Mouse (Mus musculus): ENCODE results near the gene Rgs3. TPM values are rescaled to one million over a fixed set of nuclear protein-coding genes. Genes with fewer than 3 reads are reported as not detected.

Gene Rgs3
- total RNA-seq, 2 experiments from 2014 or later = 24.4 to 26.5 TPM

DNA sequence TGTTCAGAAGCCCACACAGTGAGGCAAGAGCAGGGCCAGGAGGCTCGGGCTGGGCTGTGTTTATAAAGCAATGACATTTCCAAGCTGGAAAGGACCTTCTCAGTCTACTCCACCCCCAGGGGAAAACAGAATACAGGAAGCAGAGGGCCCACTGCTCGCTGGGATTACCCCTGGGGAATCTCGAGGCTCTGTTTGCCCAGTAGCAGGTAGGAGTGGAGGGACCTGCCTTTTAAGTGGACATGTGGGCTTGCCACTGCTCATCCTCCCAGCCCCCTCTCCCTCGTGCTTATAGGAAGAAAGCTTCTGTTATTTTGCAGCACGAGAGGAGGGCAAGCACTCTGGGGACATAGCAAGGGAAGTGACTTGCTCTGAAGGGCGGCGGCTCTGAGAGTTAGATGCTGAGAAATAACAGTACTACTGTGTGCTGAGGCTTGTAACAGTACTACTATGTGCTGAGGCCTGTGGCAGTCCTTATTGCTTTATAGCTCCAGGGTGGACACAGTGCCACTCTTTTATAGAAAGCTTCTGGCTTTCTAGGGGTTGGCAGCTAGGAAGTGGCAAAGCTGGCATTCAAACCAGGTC, 91.6 kb downstream of the Rgs3 start:
- no peak for DNase-seq (ENCODE audit: low spot score in 2 of 2)

DNA sequence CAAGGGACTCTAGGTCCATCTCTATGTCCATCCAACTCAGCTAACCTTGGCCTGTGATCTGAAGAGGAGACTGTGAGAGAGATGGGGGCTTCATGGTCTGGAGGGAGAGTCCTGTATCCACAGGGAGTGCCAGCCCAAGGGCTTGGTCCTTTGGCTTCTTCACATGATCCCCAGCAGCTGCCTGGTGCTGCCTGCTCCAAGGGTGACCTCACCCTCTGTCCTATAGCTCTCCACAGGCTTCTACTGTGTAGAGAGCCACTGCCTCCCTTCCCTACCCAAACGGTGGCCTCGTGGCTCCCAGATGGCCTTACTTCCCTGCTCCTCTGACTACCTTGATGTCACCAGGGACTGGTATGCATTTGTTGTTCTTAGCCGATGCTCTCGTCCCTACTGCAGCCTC, 92.6 kb downstream of the Rgs3 start:
- DNase-seq (ENCODE audit: low spot score in 2 of 2) = no peak

DNA sequence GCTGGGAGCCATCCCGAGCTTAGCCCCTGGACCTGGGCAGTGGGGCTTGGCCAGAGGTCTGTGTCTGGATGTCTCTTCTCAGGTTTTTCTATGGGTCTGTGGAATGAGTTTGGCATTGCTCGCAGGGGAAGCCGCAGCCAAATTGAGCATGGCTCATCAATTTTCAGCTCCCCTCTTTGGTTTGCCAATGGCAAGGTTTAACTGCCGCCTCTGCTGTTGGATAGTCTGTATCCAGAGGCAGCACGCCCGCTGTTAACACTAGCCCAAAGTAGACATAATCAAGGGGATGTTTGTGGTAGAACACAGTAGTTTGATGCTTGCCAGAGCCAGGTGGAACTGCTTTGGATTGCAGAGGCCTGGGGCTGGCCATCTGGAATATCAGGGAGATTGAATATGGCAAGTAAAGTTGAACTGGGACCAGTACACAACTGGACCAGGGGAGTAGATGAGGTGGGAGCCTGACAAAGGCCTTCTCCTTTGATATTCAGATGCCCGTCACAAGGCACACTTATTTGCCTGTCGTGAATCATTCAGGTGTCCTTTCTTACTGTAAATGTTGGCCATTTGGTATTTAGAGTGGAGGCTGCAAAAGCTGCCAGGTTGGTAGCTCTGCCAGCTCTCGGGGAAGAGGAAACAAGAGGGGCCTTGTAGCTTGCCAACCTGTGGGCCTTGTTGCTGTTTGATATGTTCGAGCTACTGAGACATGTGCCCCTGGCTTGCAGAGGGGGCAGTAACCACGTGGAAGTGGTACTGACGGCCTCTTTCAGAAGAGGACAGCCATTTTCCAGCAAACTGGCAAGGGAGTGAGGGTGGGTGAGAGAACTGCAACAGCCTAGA, 93.5 kb downstream of the Rgs3 start:
- DNase-seq (ENCODE audit: low spot score in 2 of 2) = peak in 1 of 2 experiments; percentile 44

DNA sequence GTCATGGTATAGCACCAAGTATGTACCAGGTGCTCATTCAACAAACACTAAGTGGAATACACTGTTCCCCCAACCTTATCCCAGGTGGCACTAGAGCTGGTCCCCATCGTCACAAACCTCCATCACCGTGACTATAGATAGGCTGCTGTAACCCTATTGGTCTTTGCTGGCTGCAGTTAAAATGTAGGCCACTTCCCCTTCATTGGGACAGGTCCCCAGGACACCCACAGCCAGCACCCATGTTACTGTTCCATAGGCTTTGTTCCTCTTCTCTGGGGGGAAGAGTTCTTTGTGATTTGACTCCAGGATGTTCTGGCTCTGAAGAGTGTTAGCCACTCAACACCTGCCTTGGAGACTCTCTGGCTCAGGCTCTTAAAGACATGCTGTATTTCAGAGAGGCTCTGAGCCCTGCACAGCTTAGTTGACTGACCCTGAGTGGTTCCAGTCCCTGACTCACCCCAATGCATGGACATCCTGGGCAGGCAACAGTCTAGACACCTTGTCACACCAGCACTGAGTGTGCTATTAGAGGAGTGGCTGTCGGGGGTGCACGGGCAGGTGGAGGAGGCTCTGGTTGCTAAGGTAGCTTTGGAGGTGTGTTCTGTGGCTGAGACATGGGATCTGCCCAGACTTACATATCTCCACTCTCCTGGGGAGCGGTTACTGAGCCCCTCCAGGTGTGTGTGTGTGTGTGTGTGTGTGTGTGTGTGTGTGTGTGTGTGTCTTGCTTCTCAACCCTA, 94.4 kb downstream of the Rgs3 start:
- DNase-seq (ENCODE audit: low spot score in 2 of 2) = no peak

DNA sequence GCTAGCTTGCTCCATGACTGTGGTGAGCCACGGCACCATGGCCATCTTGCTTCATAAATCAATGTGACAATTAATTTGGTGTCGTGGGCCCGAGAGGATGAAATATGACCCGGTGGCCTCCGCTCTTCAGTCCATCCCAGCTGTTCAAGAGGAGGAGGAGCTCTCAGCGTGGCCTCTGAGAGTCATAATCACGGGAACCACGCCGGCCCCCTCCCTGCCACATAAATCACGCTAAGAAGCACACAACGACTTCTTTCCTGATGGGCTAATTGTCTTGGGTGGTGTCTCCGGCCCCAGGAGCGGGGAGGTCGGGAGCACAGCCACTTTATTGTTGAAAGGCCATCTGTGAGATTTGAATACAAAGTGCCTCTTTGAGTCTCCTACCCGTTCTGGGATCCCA, 99.6 kb downstream of the Rgs3 start:
- DNase-seq (ENCODE audit: low spot score in 2 of 2) = no peak

DNA sequence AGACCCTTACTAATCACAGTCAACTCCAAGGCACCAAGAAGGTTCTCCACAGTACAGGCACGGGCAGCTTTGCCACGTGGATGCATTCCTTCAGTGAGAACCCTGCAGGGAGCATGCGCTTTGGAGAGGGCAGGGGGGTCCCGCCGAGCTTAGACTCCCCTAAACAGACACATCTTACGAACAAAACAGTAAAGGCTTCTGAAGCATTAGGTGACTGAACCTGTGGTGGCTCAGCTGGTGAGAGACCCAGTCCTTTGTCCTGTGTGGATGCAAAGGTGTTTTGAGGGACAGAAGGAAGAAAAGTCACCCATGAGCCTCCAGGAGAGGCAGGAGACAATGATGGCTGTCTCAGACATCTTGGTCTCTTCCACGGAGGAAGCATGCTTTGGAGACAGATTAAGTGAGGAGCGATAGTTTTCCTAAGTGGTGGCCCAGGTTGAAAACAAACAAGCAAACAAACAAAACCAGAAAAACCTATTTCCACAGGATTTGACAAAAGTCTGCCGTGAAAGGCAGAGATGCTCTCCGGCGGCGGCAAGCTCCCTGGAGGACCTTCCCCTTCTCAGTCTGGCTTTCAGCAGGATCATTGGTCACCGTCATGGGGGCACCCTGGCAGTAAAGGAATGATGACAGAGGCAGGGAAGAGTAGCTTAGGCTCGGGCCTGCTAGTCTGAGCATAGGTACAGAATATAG, 100.4 kb downstream of the Rgs3 start:
- no peak for DNase-seq (ENCODE audit: low spot score in 2 of 2)

DNA sequence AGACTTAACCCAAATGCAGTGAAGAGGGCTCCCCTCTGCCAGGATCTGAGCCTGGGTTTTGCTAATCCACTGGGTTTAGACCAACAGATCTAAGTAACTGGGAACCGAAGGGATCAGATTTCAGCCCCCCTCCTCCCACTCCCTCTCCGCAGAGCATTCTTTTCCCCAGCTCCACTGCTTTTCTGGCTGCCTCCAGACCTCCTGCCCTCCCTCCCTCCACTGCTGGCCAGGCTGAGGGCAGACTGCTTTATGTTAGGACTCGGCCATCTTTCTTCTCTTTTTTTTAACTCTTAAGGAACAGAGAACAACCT, 100.9 kb downstream of the Rgs3 start:
- DNase-seq (ENCODE audit: low spot score in 2 of 2) = no peak

DNA sequence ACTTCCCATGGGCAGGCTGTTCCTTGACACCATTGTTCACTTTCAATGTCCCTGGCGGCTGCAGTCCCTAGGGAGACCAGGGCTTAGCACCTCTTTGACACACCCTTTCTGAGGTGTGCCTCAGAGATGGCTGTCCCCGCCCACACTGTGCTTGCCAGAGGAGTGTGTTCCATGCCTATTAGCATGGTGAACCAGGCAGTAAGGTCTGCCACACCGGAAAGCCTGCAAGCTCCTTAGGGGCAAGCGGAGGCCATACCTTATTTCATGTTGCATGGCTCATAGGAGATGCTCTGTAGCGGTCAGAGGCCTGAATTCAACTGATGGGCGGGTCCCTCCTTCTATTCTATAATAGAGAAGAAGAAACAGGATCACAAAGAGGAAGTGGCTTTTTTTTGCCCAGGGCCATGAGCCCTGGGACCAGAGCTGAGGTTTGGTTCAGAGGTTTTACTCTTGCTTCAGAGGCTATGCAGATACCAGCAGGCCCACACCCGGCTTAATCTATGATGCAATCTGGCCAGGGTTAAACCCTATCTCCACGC, 101.7 kb downstream of the Rgs3 start:
- DNase-seq (ENCODE audit: low spot score in 2 of 2) = no peak

DNA sequence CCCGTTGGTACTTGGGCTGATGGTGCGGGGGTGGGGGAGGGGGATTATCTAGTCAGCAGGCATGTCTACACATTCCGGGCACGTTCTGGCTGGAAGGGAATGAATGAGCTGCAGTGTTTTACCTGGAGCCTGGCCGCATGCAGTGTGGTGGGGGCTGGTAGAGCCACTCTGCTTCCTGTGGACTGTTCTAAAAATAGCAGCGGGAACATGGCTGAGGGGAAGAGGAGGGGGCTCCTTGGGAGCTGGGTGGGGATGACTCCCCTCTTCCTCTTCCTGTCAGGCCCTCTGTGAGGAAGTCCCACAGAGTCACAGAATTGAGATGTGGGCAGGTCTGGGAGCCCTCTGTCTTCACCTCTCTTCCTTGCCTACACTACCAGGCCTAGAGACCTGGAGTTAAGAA, 103.7 kb downstream of the Rgs3 start:
- no peak for DNase-seq (ENCODE audit: low spot score in 2 of 2)

DNA sequence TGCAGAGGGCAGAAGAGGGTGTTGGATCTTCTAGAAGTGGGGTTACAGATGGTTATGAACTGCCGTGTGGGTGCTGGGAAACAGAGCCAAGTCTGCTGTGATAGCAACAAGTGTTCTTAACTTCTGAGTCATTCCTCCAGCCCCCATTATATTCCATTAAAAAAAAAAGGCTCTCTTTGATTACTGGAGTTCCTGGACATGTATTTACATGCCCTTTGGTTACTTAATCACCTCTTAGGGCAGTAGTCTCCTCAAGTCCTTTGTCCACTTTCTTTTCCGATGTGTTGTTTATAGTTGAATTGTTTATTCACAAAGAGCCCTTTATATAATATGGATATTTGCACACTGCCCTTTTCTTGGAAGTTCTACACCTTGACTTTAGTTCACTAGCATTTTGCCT, 106.2 kb downstream of the Rgs3 start:
- DNase-seq (ENCODE audit: low spot score in 2 of 2) = no peak

DNA sequence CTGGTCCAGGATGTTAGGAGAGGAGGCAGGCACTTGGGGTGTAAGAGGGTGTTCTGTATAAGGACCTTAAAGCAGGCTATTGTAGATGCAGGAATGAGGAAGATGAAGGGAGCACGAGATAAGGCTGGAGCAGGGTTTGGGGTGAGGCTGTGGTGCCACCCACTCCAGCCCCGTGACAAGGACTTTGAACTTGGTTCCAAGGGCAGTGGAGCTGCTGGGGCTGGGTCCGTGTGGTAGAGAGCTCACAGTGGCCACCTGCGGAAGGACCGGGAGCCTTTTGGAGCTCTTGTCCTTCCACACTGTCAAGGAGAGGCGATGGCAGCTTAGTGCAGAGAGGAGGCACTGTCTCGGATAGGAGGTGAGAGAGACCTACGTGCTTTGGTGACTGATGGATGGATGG, 109.0 kb downstream of the Rgs3 start:
- DNase-seq (ENCODE audit: low spot score in 2 of 2) = no peak

DNA sequence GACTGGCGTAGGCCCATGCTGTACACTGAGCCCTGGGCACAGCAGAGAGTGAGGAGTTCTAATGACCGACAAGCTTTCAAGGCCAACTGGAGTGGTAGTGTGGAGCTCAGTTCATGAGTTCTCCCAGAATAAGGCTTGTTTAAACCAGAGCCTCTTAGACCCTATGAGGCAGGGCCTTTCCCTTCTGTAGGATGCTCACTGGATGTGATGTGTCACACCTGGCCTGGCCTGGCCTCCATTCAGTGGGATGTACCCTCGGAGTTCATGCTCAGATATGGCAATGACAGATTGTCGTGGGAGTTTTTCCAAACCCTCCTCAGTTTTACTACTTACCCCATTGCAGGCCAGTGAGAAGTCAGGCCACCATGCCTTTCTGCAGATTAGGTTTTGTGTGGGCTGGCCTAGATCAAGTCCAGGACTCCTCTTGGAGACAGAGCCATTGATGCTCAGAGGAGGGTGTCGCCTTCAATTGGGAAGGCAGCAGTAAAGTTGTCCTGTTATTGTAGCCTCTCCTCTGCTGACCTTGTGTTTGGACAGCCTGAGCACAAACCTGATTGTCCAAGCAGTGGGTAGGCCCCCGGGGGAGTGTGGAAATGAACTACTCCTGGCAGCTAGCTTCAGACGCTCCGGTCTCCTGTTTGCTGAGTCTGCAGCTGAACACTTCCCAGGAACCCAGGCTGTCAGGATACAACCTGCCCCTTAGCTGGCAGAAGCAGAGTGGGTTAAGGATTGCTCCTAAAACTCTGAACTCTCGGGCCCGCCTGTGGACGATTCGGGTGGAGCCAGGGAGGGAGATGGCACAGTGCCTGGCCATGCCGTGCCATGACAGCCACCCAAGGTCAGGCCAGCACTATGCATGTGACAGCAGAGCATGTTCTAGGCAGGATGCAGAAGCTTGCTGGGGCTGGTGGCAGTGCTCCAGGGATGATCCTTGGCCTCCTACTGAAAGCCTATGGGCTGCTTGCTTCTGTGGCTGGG, 109.7 kb downstream of the Rgs3 start:
- no peak for DNase-seq (ENCODE audit: low spot score in 2 of 2)

DNA sequence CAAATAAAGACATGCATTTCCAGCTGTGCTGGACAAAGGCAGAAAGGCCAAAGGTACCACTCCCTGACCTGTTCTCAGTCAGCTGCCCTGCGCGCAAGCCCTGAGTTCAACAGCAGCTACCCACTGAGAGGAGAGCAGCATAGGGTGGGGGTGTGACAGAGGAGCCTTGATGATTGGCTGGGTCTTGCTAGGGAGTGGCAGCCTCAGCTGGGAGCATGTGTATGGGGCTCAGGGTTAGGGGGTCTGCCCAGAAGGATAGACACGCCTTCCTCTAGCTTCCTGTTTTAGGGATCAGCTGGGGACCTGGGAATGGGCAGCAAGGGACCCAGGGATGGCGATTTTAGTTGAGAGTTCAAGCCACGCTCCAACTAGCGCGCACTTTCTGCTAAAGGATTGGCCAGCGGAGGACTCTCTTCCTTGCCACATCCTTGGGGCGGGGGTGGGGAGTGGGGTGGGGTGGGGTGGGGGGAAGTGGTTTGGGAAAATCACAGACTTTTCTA, 113.9 kb downstream of the Rgs3 start:
- DNase-seq (ENCODE audit: low spot score in 2 of 2) = no peak

DNA sequence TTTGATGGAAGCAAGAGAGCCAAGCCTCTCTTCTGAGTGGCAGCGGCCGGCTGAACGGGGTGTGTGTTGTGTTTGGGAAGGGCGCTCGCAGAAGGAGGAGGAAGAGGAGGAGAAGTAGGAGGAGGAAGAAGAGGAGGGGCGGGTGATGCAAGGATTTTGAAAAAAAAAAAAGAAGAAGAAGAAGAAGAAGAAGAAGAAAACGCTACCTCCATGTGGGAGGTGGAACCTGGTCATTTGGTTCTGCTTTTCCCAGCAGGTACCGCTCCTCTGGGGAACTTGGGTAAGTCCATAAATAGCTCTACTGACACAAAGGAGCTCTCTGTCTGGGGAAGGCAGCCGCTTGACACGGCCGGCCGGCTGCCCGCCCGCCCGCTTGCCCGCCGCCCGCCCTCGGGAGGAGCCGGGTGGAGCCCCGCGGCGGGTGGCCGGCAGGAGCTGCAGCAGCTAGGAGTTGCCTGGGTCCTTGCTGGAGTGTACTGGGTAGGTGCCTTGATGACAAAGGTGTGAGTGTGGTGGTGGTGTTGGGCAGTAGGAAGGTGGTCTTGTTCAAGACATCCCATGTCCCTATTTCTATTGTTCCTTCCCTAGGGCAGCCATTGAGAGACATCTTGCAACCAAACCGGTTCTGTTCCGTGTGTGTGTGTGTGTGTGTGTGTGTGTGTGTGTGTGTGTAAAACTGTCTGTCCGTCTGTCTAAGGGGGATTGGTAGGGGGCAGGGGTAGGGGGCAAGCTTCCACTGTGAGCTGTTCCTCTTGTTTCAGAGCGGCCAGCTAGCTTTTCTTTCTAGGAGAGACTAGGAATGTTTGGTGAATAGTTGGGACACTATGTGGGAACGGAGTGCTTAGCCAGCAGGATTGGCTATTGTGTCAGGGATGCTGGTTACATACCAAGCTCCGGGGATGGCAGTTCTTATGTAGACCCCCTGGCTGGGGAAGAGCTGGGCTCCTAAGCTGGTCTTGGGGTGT, 114.7 kb downstream of the Rgs3 start:
- no peak for DNase-seq (ENCODE audit: low spot score in 2 of 2)

DNA sequence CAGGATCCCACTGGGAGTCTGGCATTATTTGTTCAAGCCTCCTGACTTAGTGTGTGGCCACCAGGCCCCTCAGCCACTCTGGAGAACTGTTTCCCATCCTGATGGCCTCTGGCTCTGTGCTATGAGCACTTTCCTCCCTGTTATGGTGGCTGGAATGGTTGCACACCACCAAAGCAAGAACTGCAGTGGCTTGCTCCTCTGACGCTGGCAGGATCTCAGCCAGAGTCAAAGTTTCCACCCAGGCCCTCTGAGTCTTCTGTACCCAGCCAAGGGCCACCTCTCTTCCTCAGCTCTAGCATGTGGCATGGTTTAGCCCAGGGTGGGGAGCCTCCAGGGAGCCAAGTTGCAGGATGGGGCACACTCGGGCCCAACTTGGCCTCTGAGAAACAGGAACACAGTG, 115.7 kb downstream of the Rgs3 start:
- no peak for DNase-seq (ENCODE audit: low spot score in 2 of 2)

DNA sequence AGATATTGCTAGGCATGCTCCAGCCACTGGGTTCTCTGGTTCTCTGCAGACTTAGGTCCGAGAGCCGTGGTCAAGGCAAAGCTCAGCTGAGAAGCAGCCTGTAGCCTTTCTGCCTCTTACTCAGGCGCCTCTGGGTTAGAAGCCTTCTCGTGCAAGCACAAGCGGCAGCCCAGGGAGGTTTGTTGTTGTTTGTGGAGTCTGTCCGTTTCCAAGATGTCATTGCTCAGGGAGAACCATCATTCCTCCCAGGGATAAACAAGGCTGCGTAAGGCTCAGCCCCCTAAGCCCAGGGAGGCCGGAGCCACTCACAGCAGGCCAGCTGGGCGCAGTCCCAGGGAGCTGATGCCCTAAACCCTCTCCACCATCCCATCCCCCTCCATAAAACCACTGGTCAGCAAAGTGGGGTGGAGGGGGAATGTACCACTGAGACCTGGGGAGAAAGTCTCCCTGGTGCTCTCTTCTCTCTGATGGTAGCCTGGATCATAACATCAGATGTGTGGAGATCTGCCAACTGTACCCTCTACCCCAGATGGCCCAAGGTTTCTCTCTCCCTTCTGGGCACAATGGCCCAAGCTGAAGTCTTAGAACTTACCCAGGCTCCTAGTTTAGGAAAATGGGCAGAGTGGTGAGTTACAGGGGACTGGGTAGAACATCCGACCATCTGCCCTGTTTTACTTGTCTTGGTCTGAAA, 117.5 kb downstream of the Rgs3 start:
- DNase-seq (ENCODE audit: low spot score in 2 of 2) = no peak

DNA sequence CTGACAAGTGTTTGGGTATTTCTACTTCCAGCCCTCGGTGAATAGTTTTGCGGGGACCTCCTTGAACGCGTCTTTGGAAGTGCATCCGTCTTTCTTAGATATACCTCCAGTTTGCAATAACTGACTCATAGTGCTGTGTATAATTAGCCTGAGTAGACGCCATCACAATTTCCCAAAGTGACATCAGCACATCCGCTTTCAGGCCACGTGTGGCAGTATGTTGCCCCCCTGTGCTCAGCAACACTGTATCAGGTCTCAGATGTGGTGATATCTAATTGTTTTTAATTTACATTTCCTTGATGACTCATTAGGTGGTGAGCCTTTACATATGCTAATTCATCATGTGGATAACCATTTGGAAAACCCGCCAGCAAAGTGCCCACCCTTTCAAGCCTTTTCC, 119.5 kb downstream of the Rgs3 start:
- DNase-seq (ENCODE audit: low spot score in 2 of 2) = no peak

DNA sequence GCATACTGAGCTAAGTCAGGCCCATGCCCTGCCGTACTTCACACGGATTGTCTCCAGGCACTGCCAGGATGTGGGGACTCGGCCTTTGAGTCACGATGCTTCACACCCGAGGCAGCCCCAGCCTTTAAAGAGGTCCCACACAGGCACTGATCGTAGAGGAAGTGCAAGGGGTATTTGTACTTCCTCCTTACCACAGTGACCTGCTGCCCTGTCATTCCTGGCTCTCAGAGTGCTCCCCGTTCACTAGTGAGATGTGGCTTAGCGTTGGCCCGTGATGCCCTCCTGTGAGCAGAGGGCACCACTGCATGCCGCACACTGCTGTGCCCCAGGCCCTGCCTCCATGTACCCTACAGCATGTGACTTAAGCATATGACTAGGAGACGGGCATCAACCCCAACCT, 121.8 kb downstream of the Rgs3 start:
- no peak for DNase-seq (ENCODE audit: low spot score in 2 of 2)
